Mouse (Mus musculus) cerebellum, adult 11-12 months (tissue): ENCODE results near the gene Gm7137.

Source experiments
- DNase-seq: peaks from one replicate; pipeline ENCODE4 v3.0.0; 2022

The Gm7137 gene

DNA sequence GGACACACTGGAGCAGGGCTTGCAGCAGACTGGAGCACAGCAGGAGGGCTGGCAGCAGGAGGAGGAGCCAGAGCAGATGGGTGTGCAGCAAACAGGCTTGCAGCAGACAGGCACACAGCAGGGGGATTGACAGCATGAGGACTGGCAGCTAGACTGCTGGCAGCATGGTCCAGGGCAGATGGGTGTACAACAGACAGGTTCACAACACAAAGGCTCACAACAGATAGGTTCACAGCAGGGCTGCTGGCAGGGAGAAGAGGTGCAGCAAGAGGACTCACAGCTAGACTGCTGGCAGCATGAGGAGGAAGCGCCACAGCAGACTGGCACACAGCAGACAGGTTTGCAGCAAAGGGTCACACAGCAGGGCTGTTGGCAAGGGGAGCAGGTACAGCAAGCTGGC is 37.3 kb downstream of the Gm7137 start:
- DNase-seq, result peak; percentile 41

DNA sequence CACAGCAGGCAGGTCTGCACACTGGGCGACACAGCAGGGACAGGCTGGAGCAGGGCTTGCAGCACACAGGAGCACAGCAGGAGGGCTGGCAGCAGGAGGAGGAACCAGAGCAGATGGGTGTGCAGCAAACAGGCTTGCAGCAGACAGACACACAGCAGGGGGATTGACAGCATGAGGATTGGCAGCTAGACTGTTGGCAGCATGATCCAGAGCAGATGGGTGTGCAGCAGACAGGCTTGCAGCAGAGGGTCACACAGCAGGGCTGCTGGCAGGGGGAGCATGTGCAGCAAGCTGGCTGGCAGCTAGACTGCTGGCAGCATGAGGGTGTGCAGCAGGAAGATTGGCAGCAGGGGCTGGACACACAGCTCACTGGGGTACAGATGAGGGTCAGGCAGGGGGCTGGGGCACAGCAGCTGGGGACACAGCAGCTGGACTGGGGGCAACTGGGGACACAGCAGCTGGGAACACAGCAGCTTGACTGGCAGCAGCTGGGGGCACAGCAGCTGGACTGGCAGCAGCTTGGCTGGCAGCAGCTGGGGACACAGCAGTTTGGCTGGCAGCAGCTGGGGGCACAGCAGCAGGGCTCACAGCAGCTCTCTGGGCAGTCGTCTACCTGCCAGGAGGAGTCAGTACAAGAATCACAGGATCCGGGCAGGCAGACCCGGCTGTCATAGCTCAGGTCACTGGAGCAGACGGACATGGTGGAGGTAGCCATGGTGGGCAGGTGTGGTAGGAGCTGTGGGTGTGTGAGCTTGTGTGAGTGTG is 45.9 kb downstream of the Gm7137 start, which contains the start of gene Gm18596:
Gm18596 (minus strand) TSS at position 715 of the 765 bp plus-strand sequence.
- peak; percentile 18 for DNase-seq

DNA sequence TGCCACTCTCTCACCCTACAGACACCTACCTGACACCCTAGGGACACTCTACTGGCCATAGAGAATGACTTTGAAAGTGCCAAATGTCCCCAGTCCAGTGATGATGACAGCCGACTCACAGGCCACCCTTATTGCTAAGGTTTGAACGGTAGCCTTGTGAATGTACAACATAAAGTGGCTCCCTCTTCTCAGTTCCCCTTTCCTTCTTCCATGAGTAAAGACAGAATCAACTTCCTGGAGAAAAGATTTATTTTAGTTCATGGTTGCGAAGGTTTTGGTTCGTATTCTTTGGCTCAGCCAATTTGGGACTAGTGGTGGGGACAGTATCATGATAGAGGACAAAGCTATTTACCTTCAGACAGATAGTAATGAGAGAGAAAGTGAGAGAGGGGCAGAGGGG is 49.1 kb downstream of the Gm7137 start:
- DNase-seq, result no peak
